Mouse (Mus musculus) heart, postnatal 25 days (tissue): ENCODE measurements around the gene Nt5dc2. TPM values are rescaled to one million over a fixed set of nuclear protein-coding genes. Genes with fewer than 3 reads are reported as not detected.

Source experiments
- DNase-seq: peaks from one replicate; pipeline ENCODE4 v3.0.0; 2022; ENCODE audit warnings: low spot score
- intact Hi-C: fragments of 180-260 bp; cut with DNase I; formaldehyde crosslinking; loops from one replicate; pipeline ENCODE4 v1.15.1; 2025
- total RNA-seq, 2 experiments: library from RNA; stranded (reverse); gene quantifications; 2 replicates each; pipeline ENCODE4 v1.2.3; 2021

The Nt5dc2 gene
- 10 to 100 TPM; 18.2 to 22.6 TPM for total RNA-seq

DNA sequence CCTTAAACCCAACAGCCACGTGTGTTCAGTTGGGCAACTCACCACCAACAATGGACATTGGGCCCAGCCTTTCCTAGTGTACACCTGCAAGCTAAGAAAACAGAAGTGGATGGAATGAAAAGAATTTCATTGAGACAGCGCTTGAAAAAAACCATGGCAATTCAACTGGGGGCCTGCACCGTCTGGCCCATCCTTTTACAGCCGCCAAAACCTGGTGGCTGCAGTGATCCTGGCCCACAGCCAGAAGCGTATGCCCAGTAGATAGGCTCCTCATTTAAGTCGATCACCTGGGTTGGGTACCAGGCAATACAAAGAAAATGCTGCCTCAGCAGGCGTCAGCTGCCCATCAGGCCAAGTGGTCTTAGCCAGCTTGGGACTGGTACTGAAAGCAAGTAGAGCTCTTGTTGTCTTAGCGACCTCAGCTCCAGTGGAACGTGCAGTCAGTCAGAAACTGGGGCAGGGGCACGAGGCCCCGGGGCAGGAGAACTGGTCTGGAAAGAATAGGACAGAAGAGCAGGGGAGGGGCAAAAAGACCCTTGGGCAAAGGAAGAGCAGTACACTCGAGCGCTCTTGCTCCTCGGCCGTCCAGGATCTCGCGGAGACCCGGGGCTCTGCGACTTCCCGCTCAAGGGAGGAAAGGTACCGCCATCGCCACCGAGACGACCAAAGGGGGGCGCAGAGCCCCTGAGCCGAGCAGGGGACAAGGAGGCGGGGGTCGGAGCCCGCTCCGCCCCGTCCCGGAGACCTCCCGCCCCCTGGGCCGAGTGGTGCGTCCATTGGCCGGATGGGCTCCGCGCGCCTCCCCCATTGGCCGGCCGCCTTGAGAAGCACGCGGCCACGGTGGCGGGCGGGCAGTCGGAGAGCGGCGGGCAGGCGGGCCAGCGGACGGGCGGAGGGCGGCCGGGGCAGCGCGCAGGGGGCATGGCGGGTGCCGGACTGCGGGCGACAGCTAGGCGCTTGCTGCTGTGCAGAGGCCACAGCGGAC lies at the start of gene Nt5dc2:
Gene Nt5dc2 (plus strand): TSS at position 818 of the 985 bp plus-strand sequence.
- DNase-seq = peak; percentile 84
- intact Hi-C loops = loop anchor here (5.0 kb wide), 1 partner anchor 117 kb away; no protein-coding TSS in a partner anchor

GRCm38 (mm10) chr14:31081147-31081546 lies 49.7 kb upstream of the Nt5dc2 start:
- intact Hi-C loops = no loop called here
- DNase-seq = no peak

- intact Hi-C loops = no loop called here
These were observed 43.4 kb upstream of the Nt5dc2 start for GRCm38 (mm10) chr14:31087433-31087832.

DNA sequence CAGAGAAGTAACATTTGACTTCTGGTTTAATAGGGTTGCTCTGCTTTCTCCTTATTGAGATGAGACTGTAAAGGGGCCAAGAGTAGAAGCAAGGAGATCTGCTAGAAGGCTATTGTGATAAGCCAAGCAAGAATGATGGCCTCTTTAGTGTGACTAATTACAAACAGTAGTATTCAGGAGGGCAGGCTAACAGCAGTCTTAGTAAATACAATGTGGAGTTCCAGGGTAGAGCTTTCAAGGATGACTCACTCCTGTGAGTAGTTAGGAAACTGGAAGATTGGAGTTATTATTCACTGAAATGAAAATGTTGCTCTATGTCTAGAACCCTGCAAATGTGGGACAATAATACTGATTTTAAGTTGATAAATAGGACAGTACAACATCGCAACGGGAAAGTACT lies 42.3 kb upstream of the Nt5dc2 start:
- DNase-seq = no peak
- intact Hi-C loops = no loop called here

More at GRCm38 (mm10) chr14:31087433-31087832, 43.4 kb upstream of the Nt5dc2 start:
- no peak for DNase-seq

DNA sequence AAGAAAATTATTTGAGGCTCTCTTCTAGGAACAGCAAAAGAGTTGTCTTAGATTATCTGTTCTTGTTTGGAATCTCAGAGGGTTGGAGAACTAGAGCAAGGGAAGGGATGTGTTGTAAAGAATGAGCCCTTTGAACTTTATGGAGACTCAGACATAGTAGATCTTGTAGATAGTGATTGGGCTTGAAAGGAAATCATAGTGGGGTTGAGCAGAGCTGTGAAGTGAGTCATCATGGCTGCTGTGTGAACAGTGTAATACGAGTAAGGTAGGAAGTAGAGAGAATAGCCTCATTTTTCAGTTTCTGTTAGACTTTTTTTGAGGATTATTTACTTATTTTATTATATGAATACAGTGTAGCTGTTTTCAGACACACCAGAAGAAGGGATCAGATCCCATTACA lies 40.9 kb upstream of the Nt5dc2 start:
- intact Hi-C loops = no loop called here
- DNase-seq = no peak

- intact Hi-C loops = no loop called here
- no peak for DNase-seq
These were observed 25.7 kb upstream of the Nt5dc2 start for GRCm38 (mm10) chr14:31105156-31105555.

DNA sequence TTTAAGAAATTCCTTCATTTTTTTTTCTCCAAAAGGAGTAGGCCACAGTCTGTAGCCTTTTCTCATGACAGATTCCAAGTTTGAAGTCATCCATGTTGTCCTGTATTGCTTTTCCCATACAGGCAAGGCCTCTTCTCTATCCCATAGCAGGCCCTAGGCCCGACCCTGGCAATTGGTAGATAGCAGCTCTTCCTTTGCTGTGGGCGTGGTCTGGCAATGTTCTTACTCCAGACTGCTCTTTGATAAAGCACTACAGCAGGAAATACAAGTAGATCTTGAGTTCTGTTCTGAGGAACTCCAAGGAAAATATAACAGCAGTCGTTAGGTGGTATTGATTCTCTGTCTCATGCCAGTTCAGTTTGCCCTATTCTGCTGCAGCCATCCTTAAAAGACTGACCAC lies 20.2 kb upstream of the Nt5dc2 start:
- no peak for DNase-seq
- intact Hi-C loops = no loop called here

DNA sequence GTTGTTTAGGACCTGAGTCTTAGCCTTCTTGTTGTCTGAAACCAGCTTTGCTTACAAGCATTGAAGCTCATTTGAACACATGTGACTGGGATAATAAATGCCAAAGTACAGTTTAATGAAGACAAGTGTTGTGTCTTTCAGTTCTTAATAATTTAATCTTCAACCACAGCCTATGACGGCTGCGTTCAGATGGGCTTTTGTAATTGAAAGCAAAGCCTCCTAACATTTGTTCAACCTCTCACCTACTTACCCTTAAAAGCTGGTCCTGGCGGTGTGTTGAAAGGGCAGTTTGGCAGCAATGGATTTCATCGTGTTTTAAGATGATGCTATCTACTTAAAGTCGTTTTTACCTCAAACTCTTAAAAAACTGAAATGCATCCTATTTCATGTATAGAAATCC lies 18.7 kb upstream of the Nt5dc2 start:
- intact Hi-C loops = no loop called here
- DNase-seq = no peak

- no peak for DNase-seq
- intact Hi-C loops = no loop called here
These were observed 16.8 kb upstream of the Nt5dc2 start for GRCm38 (mm10) chr14:31114011-31114410.

GRCm38 (mm10) chr14:31115522-31115921 lies 15.3 kb upstream of the Nt5dc2 start:
- intact Hi-C loops = no loop called here
- DNase-seq = no peak

- intact Hi-C loops = no loop called here
- no peak for DNase-seq
These were observed 5.5 kb upstream of the Nt5dc2 start for GRCm38 (mm10) chr14:31125106-31126075.

DNA sequence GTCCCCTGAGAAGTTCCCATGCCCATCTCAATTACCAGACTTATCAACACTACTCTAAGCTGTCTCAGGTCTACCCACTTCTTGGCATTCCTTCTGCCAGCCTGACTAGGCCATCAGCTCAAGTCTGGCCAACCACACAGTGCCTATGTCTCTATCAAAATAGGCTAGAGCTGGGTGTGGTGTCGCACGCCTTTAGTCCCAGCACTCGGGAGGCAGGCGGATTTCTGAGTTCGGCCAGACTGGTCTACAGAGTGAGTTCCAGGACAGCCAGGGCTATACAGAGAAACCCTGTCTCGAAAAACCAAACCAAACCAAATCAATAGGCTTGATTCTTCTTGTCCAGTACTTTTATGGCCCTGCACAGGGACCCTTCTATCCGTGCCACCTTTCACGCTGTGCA lies 4.0 kb upstream of the Nt5dc2 start:
- DNase-seq = no peak
- intact Hi-C loops = no loop called here

- no peak for DNase-seq
These were observed 2.6 kb upstream of the Nt5dc2 start for GRCm38 (mm10) chr14:31128101-31128825.

GRCm38 (mm10) chr14:31128826-31129219 lies 2.0 kb upstream of the Nt5dc2 start, which contains the start of gene Smim4:
Gene Smim4 (minus strand): TSS chr14:31128956.
- intact Hi-C loops = loop anchor here (2.0 kb wide), 2 partner anchors 66 to 76 kb away; no protein-coding TSS in a partner anchor
- peak; percentile 96 for DNase-seq

More at GRCm38 (mm10) chr14:31128101-31128825, 2.6 kb upstream of the Nt5dc2 start:
- intact Hi-C loops = loop anchor here (2.0 kb wide), 2 partner anchors 67 to 77 kb away; no protein-coding TSS in a partner anchor

- no peak for DNase-seq
- intact Hi-C loops = loop anchor here (2.0 to 5.0 kb wide), 3 partner anchors 65 to 118 kb away; no protein-coding TSS in a partner anchor
These were observed 1.3 kb upstream of the Nt5dc2 start for GRCm38 (mm10) chr14:31129326-31130235.

DNA sequence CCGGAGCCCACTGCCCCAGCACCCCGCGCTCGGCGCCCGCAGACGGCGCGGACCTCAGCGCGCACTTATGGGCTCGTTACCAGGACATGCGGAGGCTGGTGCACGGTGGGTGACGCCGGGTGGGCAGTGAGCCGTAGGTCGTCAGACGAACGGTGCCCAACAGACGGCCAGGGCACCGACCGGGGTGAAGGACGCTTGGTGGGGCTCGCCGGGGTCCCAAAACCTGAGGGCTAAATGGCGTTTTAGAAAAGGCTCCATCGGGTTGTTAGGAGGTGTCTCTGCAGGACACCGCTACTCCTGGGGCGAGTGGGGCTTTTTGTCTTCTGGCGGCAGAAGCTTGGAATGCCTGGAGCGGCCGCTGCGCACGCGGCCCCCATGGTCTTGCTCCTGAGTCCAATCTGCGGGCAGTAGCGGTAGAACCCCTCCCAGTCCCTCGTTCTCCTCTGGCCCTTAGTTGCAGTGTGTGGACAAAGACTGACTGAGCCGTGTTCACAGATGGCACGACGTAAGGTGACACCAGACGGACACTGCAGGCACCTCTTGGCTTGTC lies 494 bp downstream of the Nt5dc2 start:
- DNase-seq = no peak
- intact Hi-C loops = loop anchor here (5.0 kb wide), 1 partner anchor 116 kb away; no protein-coding TSS in a partner anchor

DNA sequence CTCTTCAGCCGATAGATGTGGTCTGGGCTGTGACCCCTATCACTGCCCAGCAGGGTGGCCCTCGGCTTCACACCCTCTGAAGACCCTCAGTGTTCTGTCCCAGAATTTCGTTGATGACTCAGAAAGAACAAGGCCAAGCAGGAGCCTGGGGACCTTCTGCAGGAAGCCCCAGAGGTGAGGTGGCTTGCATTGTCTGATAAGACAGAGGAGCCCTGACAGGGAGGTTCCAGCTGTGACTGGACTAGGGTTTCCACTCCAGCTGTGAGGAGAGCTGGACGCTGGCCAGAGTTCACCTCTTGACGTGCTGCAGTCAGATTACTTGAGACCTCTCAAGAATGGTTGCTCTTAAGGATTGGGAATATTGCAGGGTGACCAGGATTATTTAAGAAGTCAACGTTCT lies 1.2 kb downstream of the Nt5dc2 start:
- intact Hi-C loops = loop anchor here (2.0 to 5.0 kb wide), 2 partner anchors 33 to 115 kb away; no protein-coding TSS in a partner anchor
- no peak for DNase-seq

- DNase-seq = no peak
- intact Hi-C loops = loop anchor here (2.0 to 5.0 kb wide), 2 partner anchors 32 to 115 kb away; no protein-coding TSS in a partner anchor
These were observed 1.7 kb downstream of the Nt5dc2 start for GRCm38 (mm10) chr14:31132491-31132975.
